Mouse (Mus musculus): ENCODE measurements around the gene Mrps15. TPM values are rescaled to one million over a fixed set of nuclear protein-coding genes. Genes with fewer than 3 reads are reported as not detected.

The Mrps15 gene
- polyA plus RNA-seq, 1 experiment from 2014 or later, result 137 TPM

- no peak for ATAC-seq (ENCODE audit: insufficient number of reproducible peaks, insufficient read depth, low FRiP score, low read depth)
- WGBS, result 48% methylated on average over 1 of the region's 1 CpGs
- Histone ChIP-seq H3K9ac (replicated peaks; ENCODE audit: low read depth, low read length) (no peak overlapping the region), H3K4me2 (replicated peaks; ENCODE audit: low read depth, low read length) (no peak overlapping the region), H3K27ac (ENCODE audit: low read length) (no peak overlapping the region), H3K36me3 (ENCODE audit: control insufficient read depth, insufficient read depth, low read length) (no peaks in the 10 kb centered on the region), H3K4me1 (ENCODE audit: control insufficient read depth, insufficient read depth, low read length) (0 out of 2 replicates have a peak, but pooled peaks cover 3% of the 10 kb centered on the region), H3K9me3 (ENCODE audit: control insufficient read depth, low read depth, low read length) (no peaks in the 10 kb centered on the region), H3K4me3 (ENCODE audit: low read depth, low read length) (no peak overlapping the region), H3K27me3 (ENCODE audit: control insufficient read depth, insufficient read depth, low read length) (no peaks in the 10 kb centered on the region)
These were observed 16.1 kb downstream of the Mrps15 start for GRCm38 (mm10) chr4:126062856-126063255.

- 82% methylated on average over 7 of the region's 7 CpGs for WGBS
- Histone ChIP-seq H3K9ac (replicated peaks; ENCODE audit: low read depth, low read length) (no peak overlapping the region), H3K9me3 (ENCODE audit: control insufficient read depth, low read depth, low read length) (no peaks in the 10 kb centered on the region), H3K27ac (ENCODE audit: low read length) (no peak overlapping the region), H3K4me3 (ENCODE audit: low read depth, low read length) (no peak overlapping the region), H3K4me2 (replicated peaks; ENCODE audit: low read depth, low read length) (no peak overlapping the region), H3K27me3 (ENCODE audit: control insufficient read depth, insufficient read depth, low read length) (no peaks in the 10 kb centered on the region), H3K36me3 (ENCODE audit: control insufficient read depth, insufficient read depth, low read length) (no peaks in the 10 kb centered on the region), H3K4me1 (ENCODE audit: control insufficient read depth, insufficient read depth, low read length) (no peaks in the 10 kb centered on the region)
- no peak for ATAC-seq (ENCODE audit: insufficient number of reproducible peaks, insufficient read depth, low FRiP score, low read depth)
These were observed 18.5 kb downstream of the Mrps15 start for GRCm38 (mm10) chr4:126065241-126065640.

- H3K4me1 ChIP-seq (ENCODE audit: control insufficient read depth, insufficient read depth, low read length), result no peaks in the 10 kb centered on the region
- H3K36me3 ChIP-seq (ENCODE audit: control insufficient read depth, insufficient read depth, low read length), result no peaks in the 10 kb centered on the region
- no peak for ATAC-seq (ENCODE audit: insufficient number of reproducible peaks, insufficient read depth, low FRiP score, low read depth)
- 76% methylated on average over 15 of the region's 15 CpGs for WGBS
- no peaks in the 10 kb centered on the region for H3K27me3 ChIP-seq (ENCODE audit: control insufficient read depth, insufficient read depth, low read length)
- H3K4me3 ChIP-seq (ENCODE audit: low read depth, low read length), result no peak overlapping the region
- no peak overlapping the region for H3K4me2 ChIP-seq (replicated peaks; ENCODE audit: low read depth, low read length)
- no peaks in the 10 kb centered on the region for H3K9me3 ChIP-seq (ENCODE audit: control insufficient read depth, low read depth, low read length)
- H3K9ac ChIP-seq (replicated peaks; ENCODE audit: low read depth, low read length), result no peak overlapping the region
- no peak overlapping the region for H3K27ac ChIP-seq (ENCODE audit: low read length)
These were observed 20.8 kb downstream of the Mrps15 start for GRCm38 (mm10) chr4:126067401-126068077.

GRCm38 (mm10) chr4:126068842-126069241 lies 22.1 kb downstream of the Mrps15 start:
- Histone ChIP-seq H3K9me3 (ENCODE audit: control insufficient read depth, low read depth, low read length) (no peaks in the 10 kb centered on the region), H3K4me2 (replicated peaks; ENCODE audit: low read depth, low read length) (no peak overlapping the region), H3K4me3 (ENCODE audit: low read depth, low read length) (no peak overlapping the region), H3K27ac (ENCODE audit: low read length) (no peak overlapping the region), H3K4me1 (ENCODE audit: control insufficient read depth, insufficient read depth, low read length) (no peaks in the 10 kb centered on the region), H3K9ac (replicated peaks; ENCODE audit: low read depth, low read length) (no peak overlapping the region), H3K27me3 (ENCODE audit: control insufficient read depth, insufficient read depth, low read length) (no peaks in the 10 kb centered on the region), H3K36me3 (ENCODE audit: control insufficient read depth, insufficient read depth, low read length) (no peaks in the 10 kb centered on the region)
- ATAC-seq (ENCODE audit: insufficient number of reproducible peaks, insufficient read depth, low FRiP score, low read depth), result no peak
- 87% methylated on average over 6 of the region's 6 CpGs for WGBS

GRCm38 (mm10) chr4:126077833-126078232 lies 31.1 kb downstream of the Mrps15 start:
- 76% methylated on average over 6 of the region's 6 CpGs for WGBS
- Histone ChIP-seq H3K4me2 (replicated peaks; ENCODE audit: low read depth, low read length) (no peak overlapping the region), H3K4me3 (ENCODE audit: low read depth, low read length) (no peak overlapping the region), H3K9ac (replicated peaks; ENCODE audit: low read depth, low read length) (no peak overlapping the region), H3K27ac (ENCODE audit: low read length) (no peak overlapping the region), H3K36me3 (ENCODE audit: control insufficient read depth, insufficient read depth, low read length) (no peaks in the 10 kb centered on the region), H3K9me3 (ENCODE audit: control insufficient read depth, low read depth, low read length) (no peaks in the 10 kb centered on the region), H3K4me1 (ENCODE audit: control insufficient read depth, insufficient read depth, low read length) (no peaks in the 10 kb centered on the region), H3K27me3 (ENCODE audit: control insufficient read depth, insufficient read depth, low read length) (no peaks in the 10 kb centered on the region)
- ATAC-seq (ENCODE audit: insufficient number of reproducible peaks, insufficient read depth, low FRiP score, low read depth), result no peak

GRCm38 (mm10) chr4:126079266-126079665 lies 32.5 kb downstream of the Mrps15 start:
- Histone ChIP-seq H3K9ac (replicated peaks; ENCODE audit: low read depth, low read length) (no peak overlapping the region), H3K27me3 (ENCODE audit: control insufficient read depth, insufficient read depth, low read length) (no peaks in the 10 kb centered on the region), H3K4me1 (ENCODE audit: control insufficient read depth, insufficient read depth, low read length) (no peaks in the 10 kb centered on the region), H3K27ac (ENCODE audit: low read length) (no peak overlapping the region), H3K4me2 (replicated peaks; ENCODE audit: low read depth, low read length) (no peak overlapping the region), H3K9me3 (ENCODE audit: control insufficient read depth, low read depth, low read length) (no peaks in the 10 kb centered on the region), H3K4me3 (ENCODE audit: low read depth, low read length) (no peak overlapping the region), H3K36me3 (ENCODE audit: control insufficient read depth, insufficient read depth, low read length) (no peaks in the 10 kb centered on the region)
- WGBS, result 73% methylated on average over 4 of the region's 4 CpGs
- ATAC-seq (ENCODE audit: insufficient number of reproducible peaks, insufficient read depth, low FRiP score, low read depth), result no peak

GRCm38 (mm10) chr4:126081601-126082000 lies 34.9 kb downstream of the Mrps15 start:
- H3K4me1 ChIP-seq (ENCODE audit: control insufficient read depth, insufficient read depth, low read length), result no peaks in the 10 kb centered on the region
- H3K27me3 ChIP-seq (ENCODE audit: control insufficient read depth, insufficient read depth, low read length), result no peaks in the 10 kb centered on the region
- H3K9me3 ChIP-seq (ENCODE audit: control insufficient read depth, low read depth, low read length), result no peaks in the 10 kb centered on the region
- H3K36me3 ChIP-seq (ENCODE audit: control insufficient read depth, insufficient read depth, low read length), result no peaks in the 10 kb centered on the region
- no peak overlapping the region for H3K27ac ChIP-seq (ENCODE audit: low read length)
- H3K4me2 ChIP-seq (replicated peaks; ENCODE audit: low read depth, low read length), result no peak overlapping the region
- no peak overlapping the region for H3K9ac ChIP-seq (replicated peaks; ENCODE audit: low read depth, low read length)
- no peak overlapping the region for H3K4me3 ChIP-seq (ENCODE audit: low read depth, low read length)
- WGBS, result 94% methylated on average over 1 of the region's 1 CpGs
- ATAC-seq (ENCODE audit: insufficient number of reproducible peaks, insufficient read depth, low FRiP score, low read depth), result no peak

- no peaks in the 10 kb centered on the region for H3K36me3 ChIP-seq (ENCODE audit: control insufficient read depth, insufficient read depth, low read length)
- no peak overlapping the region for H3K4me2 ChIP-seq (replicated peaks; ENCODE audit: low read depth, low read length)
- 90% methylated on average over 9 of the region's 9 CpGs for WGBS
- H3K27ac ChIP-seq (ENCODE audit: low read length), result no peak overlapping the region
- no peaks in the 10 kb centered on the region for H3K9me3 ChIP-seq (ENCODE audit: control insufficient read depth, low read depth, low read length)
- ATAC-seq (ENCODE audit: insufficient number of reproducible peaks, insufficient read depth, low FRiP score, low read depth), result no peak
- no peak overlapping the region for H3K4me3 ChIP-seq (ENCODE audit: low read depth, low read length)
- H3K27me3 ChIP-seq (ENCODE audit: control insufficient read depth, insufficient read depth, low read length), result no peaks in the 10 kb centered on the region
- no peaks in the 10 kb centered on the region for H3K4me1 ChIP-seq (ENCODE audit: control insufficient read depth, insufficient read depth, low read length)
- H3K9ac ChIP-seq (replicated peaks; ENCODE audit: low read depth, low read length), result no peak overlapping the region
These were observed 36.3 kb downstream of the Mrps15 start for GRCm38 (mm10) chr4:126083021-126083420.

GRCm38 (mm10) chr4:126084382-126084781 lies 37.7 kb downstream of the Mrps15 start:
- WGBS, result 69% methylated on average over 8 of the region's 8 CpGs
- no peak overlapping the region for H3K4me2 ChIP-seq (replicated peaks; ENCODE audit: low read depth, low read length)
- H3K9me3 ChIP-seq (ENCODE audit: control insufficient read depth, low read depth, low read length), result no peaks in the 10 kb centered on the region
- H3K4me1 ChIP-seq (ENCODE audit: control insufficient read depth, insufficient read depth, low read length), result no peaks in the 10 kb centered on the region
- no peak overlapping the region for H3K4me3 ChIP-seq (ENCODE audit: low read depth, low read length)
- no peak overlapping the region for H3K27ac ChIP-seq (ENCODE audit: low read length)
- H3K36me3 ChIP-seq (ENCODE audit: control insufficient read depth, insufficient read depth, low read length), result no peaks in the 10 kb centered on the region
- no peak for ATAC-seq (ENCODE audit: insufficient number of reproducible peaks, insufficient read depth, low FRiP score, low read depth)
- H3K9ac ChIP-seq (replicated peaks; ENCODE audit: low read depth, low read length), result no peak overlapping the region
- no peaks in the 10 kb centered on the region for H3K27me3 ChIP-seq (ENCODE audit: control insufficient read depth, insufficient read depth, low read length)

Data from stomach, embryonic 14.5 days (tissue).